Mouse (Mus musculus): ENCODE measurements around the gene Vmn2r56.

DNA sequence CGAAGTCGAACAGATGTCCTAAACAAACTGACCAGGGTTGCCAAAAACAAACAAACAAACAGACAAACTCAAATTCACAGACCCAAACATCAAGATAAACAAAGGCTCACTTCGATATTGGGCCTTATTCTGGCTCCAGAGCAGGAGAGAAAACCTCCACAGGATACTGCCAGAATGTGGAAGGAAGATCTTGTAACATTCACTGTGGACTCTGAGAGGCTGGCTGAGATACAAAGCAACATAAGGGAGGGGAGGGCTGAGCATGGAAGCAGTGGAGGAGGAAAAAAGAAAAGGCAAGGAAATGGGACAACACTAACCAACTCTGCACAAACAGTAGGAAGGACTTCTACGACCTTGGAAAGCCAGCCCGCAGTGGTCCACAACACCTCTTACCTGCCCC, 44.3 kb upstream of the Vmn2r56 start:
- TF ChIP-seq CTCF (conservative IDR thresholded peaks at IDR 0.05; ENCODE audit: insufficient read depth, insufficient read length, low read depth, low read length) (no peak), POLR2A (IDR thresholded peaks at IDR 0.05; ENCODE audit: low read depth, low read length) (no peak)

Data from kidney, adult 2 months (tissue).